Mouse (Mus musculus) hindbrain, embryonic 13.5 days (tissue): ENCODE results near the gene Camta1. TPM values are rescaled to one million over a fixed set of nuclear protein-coding genes. Genes with fewer than 3 reads are reported as not detected.

Source experiments
- ATAC-seq: fragments of 200-750 bp; cut with Nextera tagmentation; 2 replicates; pipeline ENCODE4 v1.8.0; 2017; ENCODE audit warnings: moderate TSS enrichment; ENCODE audit not compliant: low FRiP score
- H3K27ac ChIP-seq: fragments of 300-500 bp; sonication (generic); 2 replicates; pipeline ENCODE4 v1.5.1; 2015; ENCODE audit warnings: inconsistent platforms, mild to moderate bottlenecking, moderate library complexity
- H3K27me3 ChIP-seq: fragments of 300-500 bp; sonication (generic); 2 replicates; pipeline ENCODE4 v1.6.1; 2015; ENCODE audit warnings: mild to moderate bottlenecking, inconsistent platforms
- H3K36me3 ChIP-seq: fragments of 300-500 bp; sonication (generic); 2 replicates; pipeline ENCODE4 v1.6.1; 2015; ENCODE audit warnings: mild to moderate bottlenecking, inconsistent platforms
- H3K4me1 ChIP-seq: fragments of 300-500 bp; sonication (generic); replicated peaks from 2 replicates; pipeline ENCODE4 v1.6.1; 2015; ENCODE audit warnings: inconsistent platforms
- H3K4me2 ChIP-seq: fragments of 300-500 bp; sonication (generic); 2 replicates; pipeline ENCODE4 v1.6.1; 2015; ENCODE audit warnings: inconsistent platforms, mild to moderate bottlenecking, moderate library complexity
- H3K4me3 ChIP-seq: fragments of 300-500 bp; sonication (generic); 2 replicates; pipeline ENCODE4 v1.5.1; 2015; ENCODE audit warnings: mild to moderate bottlenecking, inconsistent platforms
- H3K9ac ChIP-seq: fragments of 300-500 bp; sonication (generic); 2 replicates; pipeline ENCODE4 v1.6.1; 2015; ENCODE audit warnings: mild to moderate bottlenecking, inconsistent platforms
- H3K9me3 ChIP-seq: fragments of 300-500 bp; sonication (generic); 2 replicates; pipeline ENCODE4 v1.6.1; 2016; ENCODE audit warnings: inconsistent platforms
- WGBS: fragments of 180-500 bp; shearing (Covaris S2); methylation state at CpG from one replicate; pipeline ENCODE4 v1.1.7; 2015; 5-methylcytosine and 5-hydroxymethylcytosine counted together
- polyA plus RNA-seq: library from polyadenylated mRNA; unstranded; fragments of >200 nt; fragmentation: Nextera tagmentation; extraction: Ambion mirVana; gene quantifications from 2 replicates; pipeline ENCODE4 v1.2.1, GENCODE M21; 2015

Camta1 gene
- polyA plus RNA-seq, 1 experiment from 2014 or later: 159 TPM

DNA sequence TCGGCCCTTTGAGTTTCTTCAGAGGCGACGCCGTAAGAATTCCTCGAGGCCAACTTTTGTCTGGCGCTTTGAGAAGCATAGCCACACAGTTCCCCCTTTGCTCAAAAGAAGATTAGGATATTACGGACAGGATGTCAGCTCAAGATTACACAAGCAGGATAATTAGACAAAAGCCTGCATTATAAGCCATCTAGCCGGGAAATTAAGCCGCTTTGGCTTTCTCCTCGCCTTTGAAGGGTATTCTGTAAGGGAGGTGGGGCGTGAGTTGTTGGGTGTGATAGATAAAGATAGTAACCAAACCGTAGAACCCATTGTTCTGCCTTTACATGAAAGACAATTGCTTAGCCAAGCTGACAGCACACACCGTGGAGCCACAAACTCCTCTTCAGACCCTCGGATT is 579.6 kb downstream of the Camta1 start:
- 34% methylated on average over 14 of the region's 14 CpGs for WGBS
- no peaks in the 10 kb centered on the region for H3K9me3 ChIP-seq
- 0 out of 2 replicates have a peak, but pooled peaks cover 3% of the 10 kb centered on the region for H3K27me3 ChIP-seq
- H3K9ac ChIP-seq: no peak overlapping the region
- no peak overlapping the region for H3K4me2 ChIP-seq
- H3K27ac ChIP-seq: 0 out of 2 replicates have a peak overlapping the region, but pooled peaks have one; percentile 35
- peaks cover 34% of the 10 kb centered on the region for H3K4me1 ChIP-seq
- H3K36me3 ChIP-seq: no peaks in the 10 kb centered on the region
- H3K4me3 ChIP-seq: no peak overlapping the region
- ATAC-seq: no peak

DNA sequence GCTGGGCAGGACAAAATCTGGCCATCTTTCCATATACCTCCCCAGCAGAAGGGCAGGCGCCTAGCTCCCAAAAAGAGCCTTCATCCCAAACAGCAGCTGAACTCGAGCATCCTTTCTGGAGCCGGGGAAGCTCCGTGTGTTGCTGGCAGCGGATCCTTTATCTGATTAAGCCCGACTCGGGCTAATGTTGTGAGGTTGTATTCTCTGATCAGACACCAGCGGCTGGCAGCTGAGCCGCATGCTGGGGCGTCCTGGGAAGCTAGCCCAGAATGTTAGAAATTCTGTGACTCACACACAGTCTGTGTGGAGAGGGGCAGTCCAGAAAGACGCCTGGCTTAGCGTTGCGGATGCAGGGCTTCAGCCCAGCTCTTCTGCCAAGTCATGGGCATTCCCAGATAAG is 586.4 kb downstream of the Camta1 start:
- Histone ChIP-seq H3K9ac (peak overlapping the region; percentile 43; the same call in 1 of the 2 replicates), H3K36me3 (no peaks in the 10 kb centered on the region), H3K27me3 (peaks cover 3% of the 10 kb centered on the region; the same call in 1 of the 2 replicates), H3K27ac (peak overlapping the region; percentile 69), H3K4me1 (peaks cover 33% of the 10 kb centered on the region), H3K9me3 (no peaks in the 10 kb centered on the region), H3K4me3 (no peak overlapping the region), H3K4me2 (no peak overlapping the region)
- no peak for ATAC-seq
- WGBS: 55% methylated on average over 13 of the region's 13 CpGs

DNA sequence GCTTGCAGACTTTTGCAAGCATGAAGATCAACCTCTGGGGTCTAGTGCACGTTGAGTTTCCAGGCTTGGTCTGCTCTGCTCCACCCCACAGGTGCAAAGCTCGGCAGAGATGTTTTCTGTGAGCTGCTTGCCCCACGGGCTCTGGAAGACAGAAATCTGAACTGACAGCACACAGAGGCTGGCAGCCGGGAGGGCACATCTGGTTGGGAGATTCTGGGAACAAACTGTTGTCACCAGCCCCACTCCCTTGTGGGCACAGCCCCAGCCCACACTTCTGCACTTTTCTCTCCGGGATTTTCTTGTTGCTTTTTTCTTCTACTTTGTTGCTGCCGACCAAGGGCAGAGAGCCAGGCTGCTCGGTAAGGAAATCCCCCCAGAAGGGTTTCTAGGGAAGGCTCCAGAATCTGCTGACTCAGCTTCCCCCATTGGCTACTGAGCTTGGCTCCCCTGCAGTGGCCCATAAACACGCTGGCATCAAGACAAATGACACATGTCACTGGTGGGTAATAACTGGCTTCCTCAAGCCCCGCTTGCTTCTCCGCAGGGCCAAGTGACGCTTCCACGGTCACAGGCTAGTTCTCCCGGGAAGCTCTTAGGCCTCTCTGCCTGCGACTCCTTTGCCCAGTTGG is 597.8 kb downstream of the Camta1 start:
- Histone ChIP-seq H3K27me3 (0 out of 2 replicates have a peak, but pooled peaks cover 9% of the 10 kb centered on the region), H3K4me3 (no peak overlapping the region), H3K36me3 (no peaks in the 10 kb centered on the region), H3K4me2 (no peak overlapping the region), H3K4me1 (peaks cover 35% of the 10 kb centered on the region), H3K9ac (no peak overlapping the region), H3K27ac (peak overlapping the region; percentile 72), H3K9me3 (no peaks in the 10 kb centered on the region)
- WGBS: 30% methylated on average over 14 of the region's 14 CpGs
- ATAC-seq: no peak

- H3K27me3 ChIP-seq: 0 out of 2 replicates have a peak, but pooled peaks cover 13% of the 10 kb centered on the region
- H3K27ac ChIP-seq: peak overlapping the region; percentile 72; the same call in 1 of the 2 replicates
- H3K9ac ChIP-seq: no peak overlapping the region
- ATAC-seq: no peak
- WGBS: 66% methylated on average over 7 of the region's 7 CpGs
- H3K4me3 ChIP-seq: no peak overlapping the region
- H3K9me3 ChIP-seq: no peaks in the 10 kb centered on the region
- H3K4me2 ChIP-seq: no peak overlapping the region
- H3K4me1 ChIP-seq: peaks cover 32% of the 10 kb centered on the region
- H3K36me3 ChIP-seq: no peaks in the 10 kb centered on the region
Observed at GRCm38 (mm10) chr4:151263052-151263451, 598.6 kb downstream of the Camta1 start.

GRCm38 (mm10) chr4:151256622-151257021 is 605.1 kb downstream of the Camta1 start:
- WGBS: 33% methylated on average over 4 of the region's 4 CpGs
- Histone ChIP-seq H3K9ac (no peak overlapping the region), H3K27ac (peak overlapping the region; percentile 45; the same call in 1 of the 2 replicates), H3K4me2 (no peak overlapping the region), H3K4me3 (no peak overlapping the region), H3K9me3 (no peaks in the 10 kb centered on the region), H3K4me1 (peaks cover 21% of the 10 kb centered on the region), H3K27me3 (0 out of 2 replicates have a peak, but pooled peaks cover 10% of the 10 kb centered on the region), H3K36me3 (no peaks in the 10 kb centered on the region)
- ATAC-seq: no peak

DNA sequence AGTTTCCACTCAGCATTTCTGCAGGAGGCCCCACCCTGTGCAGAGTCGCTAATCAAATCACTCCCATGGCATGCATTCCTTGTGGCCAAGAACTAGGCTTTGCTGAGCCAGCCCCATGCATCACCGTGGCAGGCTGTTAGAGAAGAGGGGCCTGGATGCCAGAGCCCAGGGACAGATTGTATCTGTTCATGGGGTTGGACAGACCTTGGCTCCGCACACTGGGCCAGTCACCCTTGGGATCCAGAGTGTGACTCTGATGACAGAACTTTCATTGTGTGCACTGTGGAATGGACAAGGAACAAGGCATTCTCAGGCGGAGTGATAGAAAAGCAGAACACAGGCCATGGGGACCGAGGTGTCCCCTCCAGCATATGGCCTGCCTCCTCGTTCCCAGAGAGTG is 610.9 kb downstream of the Camta1 start:
- H3K4me3 ChIP-seq: no peak overlapping the region
- H3K4me1 ChIP-seq: peaks cover 8% of the 10 kb centered on the region
- no peak overlapping the region for H3K4me2 ChIP-seq
- no peak overlapping the region for H3K9ac ChIP-seq
- H3K36me3 ChIP-seq: no peaks in the 10 kb centered on the region
- no peak for ATAC-seq
- WGBS: 94% methylated on average over 6 of the region's 6 CpGs
- no peaks in the 10 kb centered on the region for H3K9me3 ChIP-seq
- H3K27me3 ChIP-seq: peaks cover 14% of the 10 kb centered on the region
- no peak overlapping the region for H3K27ac ChIP-seq

GRCm38 (mm10) chr4:151245068-151245797 is 616.4 kb downstream of the Camta1 start:
- H3K27ac ChIP-seq: 0 out of 2 replicates have a peak overlapping the region, but pooled peaks have one; percentile 30
- ATAC-seq: 0 out of 2 replicates have a peak, but pooled peaks have one; percentile 43

GRCm38 (mm10) chr4:151243445-151243844 is 618.2 kb downstream of the Camta1 start:
- 0 out of 2 replicates have a peak overlapping the region, but pooled peaks have one; percentile 40 for H3K27ac ChIP-seq
- no peak overlapping the region for H3K4me2 ChIP-seq
- no peak overlapping the region for H3K9ac ChIP-seq
- no peak overlapping the region for H3K4me3 ChIP-seq
- no peak for ATAC-seq
- peaks cover 35% of the 10 kb centered on the region for H3K27me3 ChIP-seq
- peaks cover 52% of the 10 kb centered on the region for H3K4me1 ChIP-seq
- WGBS: 55% methylated on average over 9 of the region's 9 CpGs
- no peaks in the 10 kb centered on the region for H3K36me3 ChIP-seq
- H3K9me3 ChIP-seq: no peaks in the 10 kb centered on the region

More at GRCm38 (mm10) chr4:151245068-151245797, 616.4 kb downstream of the Camta1 start:
- H3K4me3 ChIP-seq: no peak overlapping the region
- H3K36me3 ChIP-seq: no peaks in the 10 kb centered on the region
- H3K9me3 ChIP-seq: no peaks in the 10 kb centered on the region
- no peak overlapping the region for H3K4me2 ChIP-seq
- WGBS: 47% methylated on average over 7 of the region's 7 CpGs
- peaks cover 54% of the 10 kb centered on the region for H3K4me1 ChIP-seq
- H3K27me3 ChIP-seq: peaks cover 39% of the 10 kb centered on the region
- H3K9ac ChIP-seq: no peak overlapping the region

- 22% methylated on average over 12 of the region's 12 CpGs for WGBS
- Histone ChIP-seq H3K27me3 (peaks cover 35% of the 10 kb centered on the region), H3K36me3 (no peaks in the 10 kb centered on the region), H3K27ac (peak overlapping the region; percentile 40; the same call in 1 of the 2 replicates), H3K4me1 (peaks cover 46% of the 10 kb centered on the region), H3K4me2 (no peak overlapping the region), H3K9me3 (no peaks in the 10 kb centered on the region), H3K4me3 (no peak overlapping the region), H3K9ac (no peak overlapping the region)
- ATAC-seq: no peak
Observed at GRCm38 (mm10) chr4:151242751-151243150, 618.9 kb downstream of the Camta1 start.

DNA sequence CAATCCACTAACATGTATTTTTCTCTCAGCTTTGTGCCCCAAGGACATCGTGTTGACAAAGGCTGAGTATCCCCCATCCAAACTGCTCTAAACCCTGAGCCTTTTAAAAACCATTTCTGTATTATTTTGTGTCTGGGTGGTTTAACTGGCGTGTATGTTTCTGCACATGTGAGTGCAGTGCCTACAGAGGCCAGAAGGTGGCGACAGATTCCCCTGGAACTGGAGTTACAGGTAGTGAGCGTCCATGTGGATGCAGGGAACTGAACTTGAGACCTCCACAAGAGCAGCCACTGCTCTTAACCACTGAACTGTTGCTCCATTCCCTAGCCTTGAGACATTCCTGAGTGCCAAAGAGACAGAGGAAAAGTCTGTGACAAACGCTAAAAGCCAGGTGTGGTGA is 621.2 kb downstream of the Camta1 start:
- no peak for ATAC-seq
- no peaks in the 10 kb centered on the region for H3K9me3 ChIP-seq
- H3K4me3 ChIP-seq: no peak overlapping the region
- peaks cover 44% of the 10 kb centered on the region for H3K4me1 ChIP-seq
- no peak overlapping the region for H3K9ac ChIP-seq
- H3K27me3 ChIP-seq: peaks cover 29% of the 10 kb centered on the region
- no peak overlapping the region for H3K27ac ChIP-seq
- no peaks in the 10 kb centered on the region for H3K36me3 ChIP-seq
- 81% methylated on average over 5 of the region's 5 CpGs for WGBS
- H3K4me2 ChIP-seq: no peak overlapping the region

DNA sequence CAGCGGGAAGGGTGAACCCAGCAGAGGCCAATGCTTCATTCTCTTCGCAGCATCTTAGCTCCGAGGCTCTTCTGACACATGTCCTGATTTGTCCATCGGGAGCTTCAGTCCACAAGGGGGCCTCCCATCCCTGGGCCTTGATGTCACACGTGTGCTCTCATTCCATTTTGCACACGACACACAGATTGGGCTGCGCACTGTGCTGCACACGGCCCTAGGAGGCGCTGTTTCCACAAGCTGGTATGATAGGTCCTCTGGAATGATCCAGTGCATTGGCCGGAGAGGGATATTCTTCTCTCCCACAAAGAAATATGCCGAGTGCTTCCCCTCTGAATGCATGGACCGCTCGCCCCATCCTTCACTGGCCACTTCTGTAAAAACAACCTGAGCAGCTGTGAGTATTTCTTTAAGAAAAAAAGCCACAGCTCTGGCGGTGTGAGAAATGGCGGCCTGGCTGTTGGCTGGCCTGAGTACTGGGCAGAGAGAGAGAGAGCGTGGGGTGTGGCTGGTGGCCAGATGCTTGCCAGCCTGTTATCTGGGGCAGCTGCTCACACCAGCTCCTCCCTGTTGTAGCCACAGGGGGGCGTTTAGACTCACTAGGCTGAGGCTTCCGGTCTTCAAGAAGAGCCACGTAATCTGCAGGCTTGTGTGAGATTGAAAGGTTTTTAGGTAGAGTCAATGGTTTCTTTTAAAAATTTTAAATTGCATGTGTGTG is 622.5 kb downstream of the Camta1 start:
- no peaks in the 10 kb centered on the region for H3K36me3 ChIP-seq
- WGBS: 80% methylated on average over 19 of the region's 19 CpGs
- H3K27me3 ChIP-seq: peaks cover 26% of the 10 kb centered on the region
- no peak overlapping the region for H3K4me2 ChIP-seq
- H3K27ac ChIP-seq: no peak overlapping the region
- peaks cover 31% of the 10 kb centered on the region for H3K4me1 ChIP-seq
- no peak for ATAC-seq
- no peak overlapping the region for H3K9ac ChIP-seq
- H3K9me3 ChIP-seq: no peaks in the 10 kb centered on the region
- H3K4me3 ChIP-seq: no peak overlapping the region

DNA sequence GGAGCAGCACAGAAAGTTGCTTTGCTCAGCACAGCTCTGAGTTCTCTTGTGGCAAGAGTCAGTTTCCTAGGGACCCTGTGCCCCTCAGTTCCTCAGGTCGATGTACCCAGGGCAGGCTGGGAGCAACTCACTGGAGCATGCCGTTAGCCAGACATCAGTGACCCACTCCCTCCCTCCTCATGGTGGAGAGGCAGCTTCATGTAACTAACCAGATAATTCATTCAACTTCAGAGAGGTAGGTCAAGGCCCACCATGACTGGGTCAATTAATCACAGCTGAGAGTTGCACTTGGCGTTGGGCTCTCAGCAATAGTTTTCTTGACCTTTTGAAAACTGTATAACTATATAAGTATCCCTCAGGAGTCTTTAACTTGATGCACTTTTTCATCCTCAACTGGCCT is 624.2 kb downstream of the Camta1 start:
- no peaks in the 10 kb centered on the region for H3K36me3 ChIP-seq
- no peaks in the 10 kb centered on the region for H3K9me3 ChIP-seq
- no peak overlapping the region for H3K27ac ChIP-seq
- ATAC-seq: no peak
- 65% methylated on average over 3 of the region's 3 CpGs for WGBS
- H3K4me2 ChIP-seq: no peak overlapping the region
- H3K9ac ChIP-seq: no peak overlapping the region
- peaks cover 13% of the 10 kb centered on the region; the same call in 1 of the 2 replicates for H3K27me3 ChIP-seq
- no peak overlapping the region for H3K4me3 ChIP-seq
- peaks cover 14% of the 10 kb centered on the region for H3K4me1 ChIP-seq
